Mouse (Mus musculus) adrenal gland, postnatal 36 days (tissue): Measurements from ENCODE around the gene Crygs. TPM values are rescaled to one million over a fixed set of nuclear protein-coding genes. Genes with fewer than 3 reads are reported as not detected.

Source experiments
- DNase-seq, 2 experiments: peaks; one replicate each; pipeline ENCODE4 v3.0.0; 2021; ENCODE audit warnings: mixed read lengths in 1 of 2
- long read RNA-seq, 2 experiments: library from polyadenylated mRNA; stranded (forward); transcript quantifications; one replicate each; pipeline ENCODE4 v2.0.0; 2021; ENCODE audit warnings: borderline sequencing depth in 2 of 2
- total RNA-seq, 2 experiments: library from RNA; stranded (reverse); gene quantifications; 2 replicates each; pipeline ENCODE4 v1.2.3; 2021

The Crygs gene
- total RNA-seq, result not detected
- long read RNA-seq, experiment 1, result 0 reads
- long read RNA-seq, experiment 2, result 0 reads

DNA sequence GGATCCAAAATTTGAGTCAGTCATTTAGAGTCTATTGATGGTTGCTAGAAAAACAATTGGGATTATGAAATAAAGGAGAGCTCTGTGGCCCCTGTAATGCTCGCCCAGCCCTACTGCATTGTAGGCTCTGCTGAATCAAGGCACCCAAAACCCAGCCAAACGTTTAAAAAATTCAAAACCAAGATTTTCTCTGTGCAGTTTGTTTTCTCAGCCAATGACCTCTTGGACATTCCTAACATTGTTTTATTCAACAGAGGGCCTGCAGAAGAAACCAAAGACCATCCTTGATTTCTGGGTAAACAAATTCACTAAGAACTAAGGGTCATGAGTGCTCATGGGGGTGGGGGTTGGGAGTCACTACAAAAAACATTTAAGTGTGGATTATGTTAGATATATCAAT lies at the start of gene Crygs:
Crygs (minus strand) TSS at position 101 of the 400 bp plus-strand sequence.
- no peak for DNase-seq

DNA sequence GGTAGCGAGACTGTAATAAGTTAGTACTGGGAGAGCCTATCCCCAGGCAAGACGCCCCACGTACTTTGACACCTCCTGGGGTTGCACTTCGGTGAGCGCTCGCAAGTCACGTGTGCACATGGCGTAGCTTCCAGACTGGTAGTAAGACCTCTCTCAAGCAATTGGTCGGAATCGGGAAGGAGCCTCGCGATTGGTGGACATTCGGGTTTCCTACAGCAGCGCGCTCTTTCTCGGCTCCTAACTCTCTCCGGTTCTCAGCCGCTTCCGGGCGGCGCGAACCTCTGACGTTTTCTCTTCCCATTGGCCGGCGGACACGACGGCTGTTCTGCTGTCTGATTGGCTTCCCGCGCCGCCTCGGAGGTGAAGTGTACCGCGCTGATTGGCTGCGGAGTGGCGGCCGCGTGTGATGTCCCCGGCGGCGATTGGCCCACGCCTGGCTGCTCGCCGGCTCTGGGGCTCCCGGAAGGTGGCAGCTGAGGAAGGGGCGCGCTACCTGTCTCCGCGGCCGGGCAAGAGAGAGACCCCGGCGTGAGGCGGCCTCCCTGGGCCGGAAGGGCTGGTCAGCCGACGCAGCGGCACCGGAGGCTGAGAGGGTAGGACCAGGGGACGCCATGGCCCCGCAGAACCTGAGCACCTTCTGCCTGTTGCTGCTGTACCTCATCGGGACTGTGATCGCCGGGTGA lies 46.2 kb upstream of the Crygs start, which contains the start of the genes Tbccd1 and Dnajb11:
Tbccd1 (minus strand) TSS at position 239 of the 683 bp plus-strand sequence.
Dnajb11 (plus strand) TSS at position 415 of the 683 bp plus-strand sequence.
- peak; percentile 99 to 100 for DNase-seq

GRCm38 (mm10) chr16:22856773-22857172 lies 45.4 kb upstream of the Crygs start:
- DNase-seq, result no peak

DNA sequence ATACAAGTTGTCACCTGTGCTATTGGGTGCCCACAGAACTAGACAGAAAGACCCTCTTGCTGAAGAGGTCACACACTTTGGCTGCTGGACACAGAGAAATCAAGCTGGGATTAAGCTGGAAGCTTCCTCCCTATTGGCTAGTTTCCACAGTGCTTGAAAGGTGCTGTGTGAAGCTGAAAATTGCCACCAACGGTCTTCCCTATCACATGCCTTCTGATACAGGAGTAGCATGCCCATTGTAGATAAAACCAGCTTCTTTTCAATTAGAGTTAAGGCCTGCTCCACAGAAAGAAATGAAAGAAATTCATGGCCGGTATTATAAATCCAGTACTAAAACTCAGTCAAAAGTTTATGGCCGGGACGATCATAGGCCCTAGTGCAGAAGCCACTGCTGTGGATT lies 41.3 kb upstream of the Crygs start:
- DNase-seq, result no peak

DNA sequence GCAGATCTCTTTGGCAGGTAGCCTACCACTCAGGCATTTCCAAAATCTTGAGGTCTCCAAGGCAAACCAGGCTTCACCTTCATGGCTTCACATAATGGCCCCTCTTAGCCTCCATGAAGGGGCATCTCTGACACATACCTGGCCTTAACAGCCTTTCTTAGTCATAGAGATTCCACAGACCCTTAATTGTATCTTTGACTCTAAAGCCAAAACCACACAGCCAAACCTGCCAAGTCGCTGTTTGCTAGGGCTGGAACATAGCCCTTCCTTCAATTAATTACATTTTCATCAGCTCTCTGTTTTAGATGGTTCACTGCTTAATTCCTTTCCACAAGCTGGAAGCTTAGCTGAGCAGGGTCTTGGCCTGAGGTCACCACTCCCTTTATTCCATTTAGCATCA lies 37.0 kb upstream of the Crygs start:
- no peak for DNase-seq

DNA sequence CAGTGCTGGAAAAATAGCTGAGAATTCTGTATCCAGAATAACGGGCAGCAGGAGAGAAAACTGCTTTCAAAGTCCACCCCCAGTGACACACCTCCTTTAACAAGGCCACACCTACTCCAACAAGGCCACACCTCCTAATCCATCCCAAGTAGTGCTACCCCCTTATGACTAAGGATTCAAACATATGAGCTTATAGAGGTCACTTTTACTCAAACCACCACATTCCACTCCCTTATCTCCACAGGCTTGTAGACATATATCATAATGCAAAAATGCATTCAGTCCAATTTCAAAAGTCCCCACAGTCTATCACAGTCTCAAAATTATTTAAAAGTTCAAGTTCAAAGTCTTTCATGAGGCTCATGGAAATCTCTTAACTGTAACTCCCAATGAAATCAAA lies 36.3 kb upstream of the Crygs start:
- no peak for DNase-seq

DNA sequence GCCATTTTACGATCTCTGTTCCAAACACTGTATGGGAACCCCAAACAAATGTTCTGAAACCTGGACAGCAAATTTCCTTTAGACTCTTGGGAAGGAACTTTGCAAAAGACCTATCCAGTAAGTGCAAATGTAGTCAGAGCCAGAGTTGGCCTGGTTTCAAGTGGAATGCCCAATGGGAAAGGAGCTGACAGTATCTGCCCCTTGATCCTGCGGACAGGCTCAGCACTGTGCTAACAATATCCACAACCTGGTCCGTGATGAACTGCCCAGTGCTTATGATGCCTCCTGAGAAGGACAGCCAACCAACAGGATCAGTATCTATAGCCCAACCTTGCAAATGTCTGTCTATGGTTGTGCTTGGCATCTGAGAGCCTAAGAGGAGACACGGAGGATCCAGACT lies 34.1 kb upstream of the Crygs start:
- peak in 1 of 2 experiments; percentile 21 for DNase-seq

- no peak for DNase-seq
These were observed 33.5 kb upstream of the Crygs start for GRCm38 (mm10) chr16:22844834-22845233.

GRCm38 (mm10) chr16:22844061-22844801 lies 32.9 kb upstream of the Crygs start:
- peak; percentile 91 to 92 for DNase-seq

DNA sequence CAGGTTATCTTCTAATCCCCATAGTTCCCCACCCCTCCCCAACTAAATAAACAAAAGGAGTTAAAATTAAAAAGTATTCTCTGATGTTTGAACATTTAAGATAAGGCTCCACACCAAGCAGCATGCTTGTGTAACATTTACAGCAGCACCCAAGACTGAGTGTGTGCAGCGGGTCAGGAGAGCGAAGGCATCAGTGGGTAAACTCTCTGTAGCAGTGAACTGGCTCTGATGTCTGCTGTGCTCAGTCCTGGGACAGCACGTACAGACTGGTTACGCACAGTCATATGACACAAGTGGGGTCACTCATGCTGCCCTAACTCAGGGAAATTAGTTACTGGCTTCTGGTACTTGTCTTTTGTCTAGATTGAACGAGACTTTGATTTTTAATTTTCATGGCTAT lies 31.5 kb upstream of the Crygs start:
- DNase-seq, result no peak

DNA sequence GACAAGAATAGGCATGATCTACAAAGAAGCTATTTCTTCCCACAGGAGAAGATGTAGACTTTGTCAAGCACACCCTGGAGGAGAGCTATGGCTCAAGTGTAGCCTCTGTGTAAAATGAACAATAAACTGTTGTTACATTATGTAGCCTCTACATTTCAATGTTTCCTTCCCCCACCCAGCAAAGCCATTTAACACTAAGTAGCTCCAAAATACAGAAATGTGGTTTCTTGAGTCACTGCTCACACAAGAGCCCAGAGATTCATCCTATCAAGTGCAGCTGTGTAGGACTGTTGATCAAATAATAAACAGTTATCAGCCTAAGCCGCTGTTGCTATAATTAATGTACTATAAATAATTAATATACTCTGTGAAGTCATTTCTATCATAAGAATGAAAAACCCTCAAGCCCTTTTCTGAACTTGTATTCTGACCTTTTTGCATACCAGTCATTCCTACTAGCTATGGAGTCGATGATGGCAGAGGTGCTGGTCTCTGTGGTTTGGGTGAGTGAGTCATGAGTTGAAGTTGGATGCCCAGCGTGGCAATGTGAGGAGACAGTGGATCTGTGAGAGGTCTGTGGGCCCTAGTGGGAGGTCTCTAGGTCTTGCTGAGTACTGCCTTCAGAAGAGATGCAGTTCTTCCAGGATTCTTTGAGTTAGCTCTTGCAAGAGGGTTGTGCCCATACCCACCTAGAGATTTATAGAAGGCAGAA lies 27.9 kb upstream of the Crygs start:
- DNase-seq, result no peak

DNA sequence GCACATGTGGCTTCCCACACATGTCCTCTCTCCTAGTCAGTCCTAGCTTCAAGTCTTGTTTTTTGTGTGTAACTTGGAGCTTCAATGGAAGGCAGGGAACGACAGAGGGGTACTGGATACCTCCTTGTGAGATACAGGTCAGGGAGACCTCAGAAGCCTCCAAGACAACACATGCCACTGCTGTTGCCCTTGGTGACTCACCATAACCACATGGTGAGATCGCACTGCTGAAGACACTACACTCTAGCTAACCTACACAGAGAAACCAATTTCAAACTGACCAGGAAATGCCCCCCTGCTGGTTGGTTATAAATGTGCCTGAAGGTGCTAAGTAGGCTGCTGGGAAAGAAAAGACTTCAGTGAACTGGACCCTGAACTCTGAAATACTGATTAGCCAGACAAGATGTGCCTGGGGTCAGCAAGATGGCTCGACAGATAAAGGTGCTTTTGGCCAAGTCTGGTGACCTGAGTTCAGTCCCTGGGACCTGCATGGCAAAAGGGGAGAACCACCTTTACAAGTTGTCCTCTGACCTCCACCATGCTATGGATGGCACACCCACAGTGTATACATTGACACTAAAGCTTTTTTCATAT lies 21.7 kb upstream of the Crygs start:
- no peak for DNase-seq

- no peak for DNase-seq
These were observed 9.4 kb upstream of the Crygs start for GRCm38 (mm10) chr16:22820731-22821130.

- DNase-seq, result peak; percentile 40 to 55
These were observed 3.8 kb downstream of the Crygs start for GRCm38 (mm10) chr16:22807468-22808070.

- DNase-seq, result no peak
These were observed 8.6 kb downstream of the Crygs start for GRCm38 (mm10) chr16:22802786-22803185.

- no peak for DNase-seq
These were observed 10.6 kb downstream of the Crygs start for GRCm38 (mm10) chr16:22800849-22801109.

DNA sequence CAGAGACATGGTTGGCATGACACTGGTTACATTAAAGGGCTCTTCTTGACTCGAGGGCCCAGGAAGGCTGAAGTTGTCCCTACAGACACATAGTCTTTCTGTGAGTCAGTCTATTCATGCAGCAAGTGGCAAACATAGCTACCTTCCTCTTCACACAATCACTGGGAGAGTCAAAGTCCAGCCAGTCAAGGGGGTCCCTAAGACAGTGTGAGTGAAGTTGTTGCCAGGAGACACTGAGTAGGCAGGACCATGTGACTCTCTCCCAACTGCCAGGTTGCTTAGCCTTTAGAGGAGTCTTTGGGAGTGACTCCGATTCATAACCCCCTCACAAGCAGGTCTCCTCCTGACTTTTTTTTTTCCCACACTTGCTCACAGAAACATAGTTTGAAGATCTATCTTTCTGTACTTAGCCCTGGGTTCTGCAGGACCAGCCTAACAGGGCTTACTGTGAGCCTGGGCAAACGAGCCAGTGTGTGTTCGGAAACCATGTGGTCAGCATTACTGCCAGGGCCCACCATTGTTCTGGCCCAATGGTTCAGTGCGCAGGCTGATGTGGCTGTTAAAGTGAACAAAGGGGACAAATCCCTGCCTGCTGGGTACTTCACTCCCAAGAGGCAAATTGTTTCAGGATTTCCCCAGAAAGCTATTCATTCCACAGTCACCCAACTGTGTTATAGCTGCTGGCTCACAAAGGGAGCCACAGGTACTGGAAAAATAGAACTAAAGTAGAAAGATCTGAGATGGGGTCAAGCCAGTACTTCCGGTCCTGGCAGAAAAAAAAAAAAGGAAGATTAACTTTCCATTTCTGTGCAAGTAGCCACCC lies 11.1 kb downstream of the Crygs start:
- DNase-seq, result no peak

DNA sequence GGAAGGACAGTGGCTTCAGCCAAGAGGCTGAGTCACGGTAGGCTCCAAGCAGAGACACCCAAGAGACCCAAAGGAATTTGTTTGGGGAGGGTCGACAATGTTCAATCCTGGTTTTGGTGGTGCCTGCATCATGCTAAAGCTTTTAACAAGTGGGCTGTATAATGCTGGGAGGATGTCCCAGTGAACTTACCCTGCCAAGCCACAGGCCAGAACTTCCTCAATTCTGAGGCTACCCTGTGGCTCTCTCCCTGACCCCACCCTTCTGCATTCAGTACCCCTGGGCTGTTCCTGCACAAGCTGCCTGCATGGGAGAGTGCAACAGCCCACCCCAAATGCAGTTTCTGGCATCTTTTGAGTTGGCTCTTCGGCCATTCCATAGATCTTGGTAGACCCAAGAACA lies 12.9 kb downstream of the Crygs start:
- DNase-seq, result no peak

- DNase-seq, result no peak
These were observed 13.9 kb downstream of the Crygs start for GRCm38 (mm10) chr16:22797521-22797920.

- peak; percentile 39 to 48 for DNase-seq
These were observed 15.9 kb downstream of the Crygs start for GRCm38 (mm10) chr16:22795497-22795896.

- DNase-seq, result no peak
These were observed 20.1 kb downstream of the Crygs start for GRCm38 (mm10) chr16:22791235-22791634.
